Mouse (Mus musculus) liver, adult 2 months (tissue): Measurements from ENCODE around the gene Ugt2b37. TPM values are rescaled to one million over a fixed set of nuclear protein-coding genes. Genes with fewer than 3 reads are reported as not detected.
A peak's percentile ranks its signal among the peaks of the same experiment; 100 is the strongest.
"Not testable (repeated sequence)": the region's sequence is repeated elsewhere in the genome, so short reads cannot be mapped to it uniquely, and the experiment has no call there.

Experiments used
- DNase-seq: peaks from one replicate; pipeline ENCODE4 v3.0.0-alpha.2; 2011; ENCODE audit warnings: low read depth, low spot score; ENCODE audit errors: extremely low read depth
- H3K27ac ChIP-seq: fragments of 200-500 bp; replicated peaks from 2 replicates; pipeline ENCODE4 v1.5.1; 2012; ENCODE audit warnings: low read depth, mild to moderate bottlenecking, control low read depth, inconsistent platforms, low read length; ENCODE audit not compliant: insufficient read depth
- H3K27me3 ChIP-seq: fragments of 200-500 bp; 2 replicates; pipeline ENCODE4 v1.6.1; 2012; ENCODE audit warnings: mild to moderate bottlenecking, moderate library complexity, low read length, inconsistent platforms; ENCODE audit not compliant: control insufficient read depth, insufficient read depth
- H3K36me3 ChIP-seq: fragments of 200-500 bp; 2 replicates; pipeline ENCODE4 v1.6.1; 2012; ENCODE audit warnings: low read length, inconsistent platforms; ENCODE audit not compliant: control insufficient read depth, insufficient read depth
- H3K4me1 ChIP-seq: fragments of 200-500 bp; 2 replicates; pipeline ENCODE4 v1.6.1; 2011; ENCODE audit warnings: low read length; ENCODE audit not compliant: control insufficient read depth, insufficient read depth
- H3K4me3 ChIP-seq: fragments of 200-500 bp; 2 replicates; pipeline ENCODE4 v1.5.1; 2011; ENCODE audit warnings: low read depth, mild to moderate bottlenecking, control low read depth, low read length, moderate library complexity; ENCODE audit not compliant: insufficient read depth
- H3K79me2 ChIP-seq: fragments of 200-500 bp; 2 replicates; pipeline ENCODE4 v1.6.1; 2012; ENCODE audit warnings: inconsistent platforms, mild to moderate bottlenecking, low read length, moderate library complexity; ENCODE audit not compliant: control insufficient read depth, insufficient read depth
- H3K9ac ChIP-seq: fragments of 200-500 bp; 2 replicates; pipeline ENCODE4 v1.6.1; 2012; ENCODE audit warnings: low read depth, mild to moderate bottlenecking, control low read depth, inconsistent platforms, low read length
- CTCF ChIP-seq: fragments of 200-500 bp; IDR thresholded peaks from 2 replicates; pipeline ENCODE4 v1.5.1; 2011; ENCODE audit warnings: low read depth, low read length, control low read depth
- POLR2A ChIP-seq: fragments of 200-500 bp; IDR thresholded peaks from 2 replicates; pipeline ENCODE4 v1.6.1; 2011; ENCODE audit warnings: low read length, control low read depth; ENCODE audit not compliant: insufficient read depth; ENCODE audit errors: extremely low read depth
- WGBS: fragments of 180-500 bp; shearing (Covaris S2); methylation state at CpG from one replicate; pipeline ENCODE4 v1.1.7; 2018; 5-methylcytosine and 5-hydroxymethylcytosine counted together
- polyA plus RNA-seq: library from polyadenylated mRNA; depleted of rRNA; stranded (reverse); fragments of >200 nt; gene quantifications from 2 replicates; pipeline ENCODE4 v1.2.3, GENCODE M21; 2012; rRNA removed
- total RNA-seq: library from RNA; depleted of rRNA; stranded (reverse); fragments of >200 nt; gene quantifications from 2 replicates; pipeline ENCODE4 v1.2.3, GENCODE M21; 2014; rRNA removed

Gene Ugt2b37
- total RNA-seq (5.4 and 23.8 TPM in 2 replicates), polyA plus RNA-seq (1.7 and 3.0 TPM in 2 replicates)

GRCm38 (mm10) chr5:87254676-87255075 lies at the start of gene Ugt2b37:
Gene Ugt2b37, minus strand, starts transcription at chr5:87254804.
- not testable (repeated sequence) for H3K27ac ChIP-seq, H3K36me3 ChIP-seq, H3K79me2 ChIP-seq, H3K27me3 ChIP-seq, H3K9ac ChIP-seq, H3K4me3 ChIP-seq
- WGBS: 35% methylated on average over 3 of the region's 3 CpGs
- DNase-seq: peak; percentile 24
- H3K4me1 ChIP-seq: peaks cover 10% of the 10 kb centered on the region; the same call in 1 of the 2 replicates

GRCm38 (mm10) chr5:87286180-87286579 lies 31.6 kb upstream of the Ugt2b37 start:
- H3K4me3 ChIP-seq, H3K79me2 ChIP-seq, H3K27me3 ChIP-seq, H3K4me1 ChIP-seq, H3K36me3 ChIP-seq, DNase-seq, H3K9ac ChIP-seq, H3K27ac ChIP-seq: not testable (repeated sequence)
- WGBS: 78% methylated on average over 4 of the region's 4 CpGs

DNA sequence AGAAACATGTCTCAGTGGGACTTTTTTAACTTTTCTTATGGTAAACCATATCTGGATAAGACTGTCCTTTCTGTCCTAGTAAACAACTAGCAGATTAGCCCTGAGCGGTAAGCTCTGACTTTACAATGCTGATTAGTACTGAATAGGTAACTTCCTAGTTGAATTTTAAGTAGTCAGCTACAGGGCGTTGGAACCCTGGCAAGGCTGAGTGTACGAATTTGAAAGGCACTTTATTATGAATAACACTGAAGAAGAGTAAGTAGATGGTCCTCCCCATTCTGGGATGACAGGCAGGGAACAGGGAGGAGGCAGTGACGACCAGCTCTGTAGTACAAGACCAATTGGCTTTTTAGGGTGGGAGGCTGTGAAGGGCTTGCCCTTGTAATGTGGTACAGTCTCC lies 21.4 kb upstream of the Ugt2b37 start:
- not testable (repeated sequence) for DNase-seq, H3K27me3 ChIP-seq, H3K9ac ChIP-seq, H3K4me3 ChIP-seq, H3K4me1 ChIP-seq, H3K79me2 ChIP-seq, H3K36me3 ChIP-seq, H3K27ac ChIP-seq
- WGBS: 83% methylated on average over 4 of the region's 4 CpGs

GRCm38 (mm10) chr5:87275581-87275980 lies 21.0 kb upstream of the Ugt2b37 start:
- 86% methylated on average over 6 of the region's 6 CpGs for WGBS
- Histone ChIP-seq H3K36me3 (no peaks in the 10 kb centered on the region), H3K79me2 (no peaks in the 10 kb centered on the region), H3K4me3 (no peak overlapping the region), H3K27ac (no peak overlapping the region), H3K9ac (no peak overlapping the region), H3K27me3 (no peaks in the 10 kb centered on the region), H3K4me1 (no peaks in the 10 kb centered on the region)
- DNase-seq: no peak
- TF ChIP-seq CTCF (no peak), POLR2A (no peak)

DNA sequence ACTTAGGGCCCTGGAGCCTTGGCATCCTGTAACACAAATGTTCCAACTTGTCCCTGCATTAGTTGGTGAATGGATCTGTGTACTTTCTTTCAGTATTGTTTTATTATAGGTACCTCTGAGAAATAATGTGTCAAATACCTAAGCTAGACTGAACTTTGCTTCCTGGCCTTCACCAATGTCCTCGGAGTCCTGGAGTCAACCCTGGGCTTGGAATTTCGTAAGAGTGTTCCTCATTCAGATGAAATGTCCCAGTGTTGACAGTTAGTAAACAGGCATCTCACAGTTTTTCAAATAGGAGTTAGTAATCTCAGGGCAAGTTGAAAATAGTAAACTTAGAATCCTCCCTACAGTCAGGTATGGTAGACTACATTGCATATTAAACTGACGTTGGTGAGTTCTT lies 1.2 kb upstream of the Ugt2b37 start:
- H3K4me1 ChIP-seq: peaks cover 10% of the 10 kb centered on the region; the same call in 1 of the 2 replicates
- H3K79me2 ChIP-seq: no peaks in the 10 kb centered on the region
- TF ChIP-seq POLR2A (no peak), CTCF (no peak)
- 15% methylated on average over 3 of the region's 3 CpGs for WGBS
- peak; percentile 96 for DNase-seq
- no peak overlapping the region for H3K4me3 ChIP-seq
- no peak overlapping the region for H3K9ac ChIP-seq
- H3K27ac ChIP-seq: no peak overlapping the region
- H3K36me3 ChIP-seq: no peaks in the 10 kb centered on the region
- H3K27me3 ChIP-seq: no peaks in the 10 kb centered on the region

DNA sequence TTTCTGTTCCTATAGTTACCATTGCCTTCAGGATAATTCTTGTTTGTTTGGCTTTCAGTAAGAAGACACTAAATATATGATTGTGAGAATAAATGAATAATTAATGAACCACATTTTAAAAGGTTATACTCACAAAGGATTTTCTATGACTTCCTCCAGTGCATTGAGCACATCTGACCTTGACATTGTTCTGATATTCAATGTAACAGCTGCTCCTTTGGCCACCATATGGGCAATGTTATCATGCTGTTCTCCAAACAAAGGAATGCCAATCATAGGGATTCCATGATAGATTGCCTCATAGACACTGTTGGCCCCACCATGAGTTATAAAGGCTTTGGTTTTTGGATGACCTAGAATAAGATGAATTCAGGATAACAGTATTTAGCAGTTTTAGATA lies 12.5 kb downstream of the Ugt2b37 start:
- not testable (repeated sequence) for H3K79me2 ChIP-seq, H3K9ac ChIP-seq, H3K27me3 ChIP-seq, DNase-seq, H3K4me1 ChIP-seq, H3K4me3 ChIP-seq, H3K36me3 ChIP-seq, H3K27ac ChIP-seq

DNA sequence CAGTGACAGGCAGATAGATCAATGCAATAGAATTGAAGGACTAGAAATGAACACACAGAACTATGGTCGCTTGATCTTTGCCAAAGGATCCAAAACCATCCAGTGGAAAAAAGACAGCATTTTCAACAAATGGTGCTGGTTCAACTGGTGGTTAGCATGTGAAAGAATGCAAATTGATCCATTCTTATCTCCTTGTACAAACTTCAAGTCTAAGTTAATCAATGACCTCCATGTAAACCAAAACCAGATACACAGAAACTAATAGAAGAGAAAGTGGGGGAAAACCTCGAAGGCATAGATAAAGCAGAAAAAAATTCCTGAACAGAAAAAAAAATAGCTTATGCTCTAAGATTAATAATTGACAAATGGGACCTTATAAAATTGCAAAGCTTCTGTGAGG lies 58.2 kb downstream of the Ugt2b37 start:
- H3K4me1 ChIP-seq, H3K4me3 ChIP-seq, H3K36me3 ChIP-seq, H3K27ac ChIP-seq, H3K79me2 ChIP-seq, H3K9ac ChIP-seq, H3K27me3 ChIP-seq: not testable (repeated sequence)
- WGBS: 9% methylated on average over 2 of the region's 2 CpGs
- peak; percentile 97 for DNase-seq

Other genes starting within 250 kb of the Ugt2b37 start
- 733 and 837 TPM in 2 replicates for gene Ugt2b36, start 162.2 kb downstream of the Ugt2b37 start, total RNA-seq
- gene Ugt2b36, start 162.2 kb downstream of the Ugt2b37 start, polyA plus RNA-seq: 177 and 205 TPM in 2 replicates
- 1,154 and 1,251 TPM in 2 replicates for gene Ugt2b5, start 114.5 kb downstream of the Ugt2b37 start, total RNA-seq
- gene Ugt2b5, start 114.5 kb downstream of the Ugt2b37 start, polyA plus RNA-seq: 180 and 189 TPM in 2 replicates
- 509 and 549 TPM in 2 replicates for gene Ugt2a3, start 82.4 kb upstream of the Ugt2b37 start, total RNA-seq
- 108 and 121 TPM in 2 replicates for gene Ugt2a3, start 82.4 kb upstream of the Ugt2b37 start, polyA plus RNA-seq
- gene Ugt2b38, start 169.4 kb upstream of the Ugt2b37 start, total RNA-seq: 3.0 and 3.7 TPM in 2 replicates
- gene Ugt2b38, start 169.4 kb upstream of the Ugt2b37 start, polyA plus RNA-seq: 0.05 and 1.4 TPM in 2 replicates
- not detected in 2 replicates for gene Ugt2a2, start 227.5 kb upstream of the Ugt2b37 start, total RNA-seq
- gene Ugt2a2, start 227.5 kb upstream of the Ugt2b37 start, polyA plus RNA-seq: not detected in 2 replicates
- not detected in 2 replicates for gene Gm43638, start 232.0 kb upstream of the Ugt2b37 start, total RNA-seq
- not detected in 2 replicates for gene Gm43638, start 232.0 kb upstream of the Ugt2b37 start, polyA plus RNA-seq
- not detected in 2 replicates for gene Ugt2a1, start 236.1 kb upstream of the Ugt2b37 start, total RNA-seq
- not detected in 2 replicates for gene Ugt2a1, start 236.1 kb upstream of the Ugt2b37 start, polyA plus RNA-seq